Mouse (Mus musculus) adrenal gland, postnatal 14 days (tissue): ENCODE measurements around the gene Cntrl. TPM values are rescaled to one million over a fixed set of nuclear protein-coding genes. Genes with fewer than 3 reads are reported as not detected.

Source experiments
- DNase-seq: peaks from one replicate; pipeline ENCODE4 v3.0.0; 2021; ENCODE audit warnings: mixed read lengths
- total RNA-seq: library from RNA; stranded (reverse); gene quantifications from 2 replicates; pipeline ENCODE4 v1.2.3, GENCODE M21; 2021

The Cntrl gene
- total RNA-seq, 1 experiment from 2014 or later: 17.1 TPM

GRCm38 (mm10) chr2:35222822-35223391 lies 113.6 kb downstream of the Cntrl start:
- DNase-seq: no peak

GRCm38 (mm10) chr2:35224285-35224684 lies 115.0 kb downstream of the Cntrl start:
- no peak for DNase-seq

DNA sequence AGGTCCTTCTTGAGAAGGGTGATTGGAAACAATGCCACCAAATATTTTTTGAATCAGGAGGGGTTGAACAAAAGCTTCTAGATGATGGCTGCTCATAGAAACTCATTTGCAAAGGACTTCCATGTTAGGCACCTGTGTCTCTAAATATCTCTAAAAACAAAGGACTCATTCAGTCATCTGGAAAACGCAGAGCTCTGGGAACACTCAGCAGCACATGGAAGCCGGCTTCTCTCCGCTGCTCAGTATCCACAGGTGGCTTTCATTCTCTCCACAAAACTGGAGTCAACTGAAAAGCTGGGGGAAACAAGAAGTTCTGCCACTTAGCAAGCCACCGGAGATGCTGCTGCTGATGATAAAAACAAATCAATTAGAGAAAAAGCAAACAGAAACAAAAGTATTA lies 118.9 kb downstream of the Cntrl start:
- no peak for DNase-seq

Other genes with a start within 250 kb of the Cntrl start
- gene Cutal, start 235.1 kb upstream of the Cntrl start, total RNA-seq: 0.38 and 6.5 TPM in 2 replicates
- gene Psmd5, start 234.5 kb upstream of the Cntrl start, total RNA-seq: 32.2 and 39.5 TPM in 2 replicates
- gene Phf19, start 195.5 kb upstream of the Cntrl start, total RNA-seq: 4.3 and 5.0 TPM in 2 replicates
- 4.2 and 7.1 TPM in 2 replicates for gene Traf1, start 147.7 kb upstream of the Cntrl start, total RNA-seq
- 4.0 and 46.1 TPM in 2 replicates for gene Hc, start 48.1 kb upstream of the Cntrl start, total RNA-seq
- 2.4 and 37.8 TPM in 2 replicates for gene AI182371, start 7.9 kb upstream of the Cntrl start, total RNA-seq
- gene Rab14, start 91.6 kb downstream of the Cntrl start, total RNA-seq: 184 and 199 TPM in 2 replicates
- gene Gsn, start 146.9 kb downstream of the Cntrl start, total RNA-seq: 179 and 208 TPM in 2 replicates
- 76.9 and 78.7 TPM in 2 replicates for gene Stom, start 227.5 kb downstream of the Cntrl start, total RNA-seq